Mouse (Mus musculus): ENCODE measurements at regions not wholly inside any gene's neighbourhood (a gene's known extent, or its start where the extent isn't known, plus 50 kb on each side); places are given as distances from the start of the nearest gene placed in this dataset.

- 26% methylated on average over 2 of the region's 2 CpGs for WGBS
- Histone ChIP-seq H3K4me3 (replicated peaks; ENCODE audit: extremely low read depth, low read depth, low read length) (no peak overlapping the region), H3K4me1 (ENCODE audit: control insufficient read depth, insufficient read depth, low read length) (no peaks in the 10 kb centered on the region)
- no peak for DNase-seq
- no peak for TF ChIP-seq CTCF (IDR thresholded peaks at IDR 0.05; ENCODE audit: insufficient read depth, low read length)
- TF ChIP-seq POLR2A (IDR thresholded peaks at IDR 0.05; ENCODE audit: borderline replicate concordance, extremely low read depth, low read depth, low read length) = no peak
These were observed 534.7 kb downstream of the Zfp619 start for GRCm38 (mm10) chr7:40052255-40052654.

GRCm38 (mm10) chr7:40058836-40059235 lies 541.3 kb downstream of the Zfp619 start:
- TF ChIP-seq POLR2A (IDR thresholded peaks at IDR 0.05; ENCODE audit: borderline replicate concordance, extremely low read depth, low read depth, low read length) (no peak), CTCF (IDR thresholded peaks at IDR 0.05; ENCODE audit: insufficient read depth, low read length) (no peak)
- DNase-seq = no peak
- WGBS = 56% methylated on average over 4 of the region's 4 CpGs
- no peak overlapping the region for H3K4me3 ChIP-seq (replicated peaks; ENCODE audit: extremely low read depth, low read depth, low read length)
- H3K4me1 ChIP-seq (ENCODE audit: control insufficient read depth, insufficient read depth, low read length) = no peaks in the 10 kb centered on the region

- no peaks in the 10 kb centered on the region for H3K4me1 ChIP-seq (ENCODE audit: control insufficient read depth, insufficient read depth, low read length)
- no peak overlapping the region for H3K4me3 ChIP-seq (replicated peaks; ENCODE audit: extremely low read depth, low read depth, low read length)
- TF ChIP-seq POLR2A (IDR thresholded peaks at IDR 0.05; ENCODE audit: borderline replicate concordance, extremely low read depth, low read depth, low read length) (no peak), CTCF (IDR thresholded peaks at IDR 0.05; ENCODE audit: insufficient read depth, low read length) (no peak)
- no peak for DNase-seq
- 25% methylated on average over 2 of the region's 2 CpGs for WGBS
These were observed 547.1 kb downstream of the Zfp619 start for GRCm38 (mm10) chr7:40064631-40065030.

- H3K4me1 ChIP-seq (ENCODE audit: control insufficient read depth, insufficient read depth, low read length) = no peaks in the 10 kb centered on the region
- H3K4me3 ChIP-seq (replicated peaks; ENCODE audit: extremely low read depth, low read depth, low read length) = no peak overlapping the region
- WGBS = 54% methylated on average over 6 of the region's 6 CpGs
- DNase-seq = no peak
- TF ChIP-seq POLR2A (IDR thresholded peaks at IDR 0.05; ENCODE audit: borderline replicate concordance, extremely low read depth, low read depth, low read length) = no peak
- TF ChIP-seq CTCF (IDR thresholded peaks at IDR 0.05; ENCODE audit: insufficient read depth, low read length) = no peak
These were observed 548.0 kb downstream of the Zfp619 start for GRCm38 (mm10) chr7:40065526-40065925.

- TF ChIP-seq CTCF (IDR thresholded peaks at IDR 0.05; ENCODE audit: insufficient read depth, low read length) (no peak), POLR2A (IDR thresholded peaks at IDR 0.05; ENCODE audit: borderline replicate concordance, extremely low read depth, low read depth, low read length) (no peak)
- Histone ChIP-seq H3K4me1 (ENCODE audit: control insufficient read depth, insufficient read depth, low read length) (no peaks in the 10 kb centered on the region), H3K4me3 (replicated peaks; ENCODE audit: extremely low read depth, low read depth, low read length) (no peak overlapping the region)
- no peak for DNase-seq
- WGBS = 31% methylated on average over 1 of the region's 1 CpGs
These were observed 549.8 kb downstream of the Zfp619 start for GRCm38 (mm10) chr7:40067378-40067777.

- WGBS = 59% methylated on average over 2 of the region's 2 CpGs
- H3K4me3 ChIP-seq (replicated peaks; ENCODE audit: extremely low read depth, low read depth, low read length) = no peak overlapping the region
- TF ChIP-seq POLR2A (IDR thresholded peaks at IDR 0.05; ENCODE audit: borderline replicate concordance, extremely low read depth, low read depth, low read length) = no peak
These were observed 553.7 kb downstream of the Zfp619 start for GRCm38 (mm10) chr7:40071313-40071712.

GRCm38 (mm10) chr7:40072478-40072877 lies 554.9 kb downstream of the Zfp619 start:
- Histone ChIP-seq H3K4me1 (ENCODE audit: control insufficient read depth, insufficient read depth, low read length) (no peaks in the 10 kb centered on the region), H3K4me3 (replicated peaks; ENCODE audit: extremely low read depth, low read depth, low read length) (no peak overlapping the region)
- TF ChIP-seq CTCF (IDR thresholded peaks at IDR 0.05; ENCODE audit: insufficient read depth, low read length) (no peak), POLR2A (IDR thresholded peaks at IDR 0.05; ENCODE audit: borderline replicate concordance, extremely low read depth, low read depth, low read length) (no peak)
- DNase-seq = no peak
- WGBS = 52% methylated on average over 1 of the region's 1 CpGs

More at GRCm38 (mm10) chr7:40071313-40071712, 553.7 kb downstream of the Zfp619 start:
- no peak for DNase-seq
- H3K4me1 ChIP-seq (ENCODE audit: control insufficient read depth, insufficient read depth, low read length) = no peaks in the 10 kb centered on the region

GRCm38 (mm10) chr7:40086236-40086635 lies 568.7 kb downstream of the Zfp619 start:
- no peak for TF ChIP-seq POLR2A (IDR thresholded peaks at IDR 0.05; ENCODE audit: borderline replicate concordance, extremely low read depth, low read depth, low read length)
- TF ChIP-seq CTCF (IDR thresholded peaks at IDR 0.05; ENCODE audit: insufficient read depth, low read length) = 0 out of 2 replicates have a peak, but pooled peaks have one; percentile 7
- no peak overlapping the region for H3K4me3 ChIP-seq (replicated peaks; ENCODE audit: extremely low read depth, low read depth, low read length)
- no peaks in the 10 kb centered on the region for H3K4me1 ChIP-seq (ENCODE audit: control insufficient read depth, insufficient read depth, low read length)
- no peak for DNase-seq
- WGBS = 54% methylated on average over 2 of the region's 2 CpGs

- no peak for DNase-seq
- Histone ChIP-seq H3K4me3 (replicated peaks; ENCODE audit: extremely low read depth, low read depth, low read length) (no peak overlapping the region), H3K4me1 (ENCODE audit: control insufficient read depth, insufficient read depth, low read length) (no peaks in the 10 kb centered on the region)
- 61% methylated on average over 2 of the region's 2 CpGs for WGBS
- TF ChIP-seq CTCF (IDR thresholded peaks at IDR 0.05; ENCODE audit: insufficient read depth, low read length) (no peak), POLR2A (IDR thresholded peaks at IDR 0.05; ENCODE audit: borderline replicate concordance, extremely low read depth, low read depth, low read length) (no peak)
These were observed 579.5 kb downstream of the Zfp619 start for GRCm38 (mm10) chr7:40097094-40097493.

- TF ChIP-seq POLR2A (IDR thresholded peaks at IDR 0.05; ENCODE audit: borderline replicate concordance, extremely low read depth, low read depth, low read length) (no peak), CTCF (IDR thresholded peaks at IDR 0.05; ENCODE audit: insufficient read depth, low read length) (no peak)
- WGBS = 76% methylated on average over 7 of the region's 7 CpGs
- DNase-seq = no peak
- no peaks in the 10 kb centered on the region for H3K4me1 ChIP-seq (ENCODE audit: control insufficient read depth, insufficient read depth, low read length)
- H3K4me3 ChIP-seq (replicated peaks; ENCODE audit: extremely low read depth, low read depth, low read length) = no peak overlapping the region
These were observed 585.7 kb downstream of the Zfp619 start for GRCm38 (mm10) chr7:40103057-40103945.
